Mouse (Mus musculus) adrenal gland, postnatal 25 days (tissue): ENCODE measurements at regions not wholly inside any gene's neighbourhood (a gene's known extent, or its start where the extent isn't known, plus 50 kb on each side); places are given as distances from the start of the nearest gene placed in this dataset.

Experiments
- DNase-seq: peaks from one replicate; pipeline ENCODE4 v3.0.0; 2021; ENCODE audit warnings: mixed read lengths

GRCm38 (mm10) chr2:173930606-173931177, 145.4 kb upstream of the Stx16 start:
- peak; percentile 29 for DNase-seq

- DNase-seq, result no peak
These were observed 140.4 kb upstream of the Stx16 start for GRCm38 (mm10) chr2:173935706-173936105.

GRCm38 (mm10) chr2:173937531-173938439, 138.3 kb upstream of the Stx16 start:
- DNase-seq, result no peak

DNA sequence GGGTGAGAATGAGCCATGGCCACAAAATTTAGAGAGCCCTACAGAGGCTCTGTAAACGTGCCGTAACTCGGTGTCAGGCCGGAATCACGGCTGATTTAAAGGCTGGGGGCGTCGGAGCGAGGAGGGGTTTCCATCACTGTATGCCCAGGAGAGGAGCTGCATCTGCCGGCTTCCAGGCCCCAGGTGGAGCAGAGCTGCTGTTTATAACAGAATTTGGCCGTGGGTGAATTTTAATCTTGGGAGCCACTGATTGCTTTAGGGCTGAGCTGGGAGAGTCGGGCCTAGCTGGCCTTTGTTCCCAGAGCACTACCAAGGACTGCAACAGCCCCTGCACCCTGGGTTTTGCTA, 137.7 kb upstream of the Stx16 start:
- no peak for DNase-seq

DNA sequence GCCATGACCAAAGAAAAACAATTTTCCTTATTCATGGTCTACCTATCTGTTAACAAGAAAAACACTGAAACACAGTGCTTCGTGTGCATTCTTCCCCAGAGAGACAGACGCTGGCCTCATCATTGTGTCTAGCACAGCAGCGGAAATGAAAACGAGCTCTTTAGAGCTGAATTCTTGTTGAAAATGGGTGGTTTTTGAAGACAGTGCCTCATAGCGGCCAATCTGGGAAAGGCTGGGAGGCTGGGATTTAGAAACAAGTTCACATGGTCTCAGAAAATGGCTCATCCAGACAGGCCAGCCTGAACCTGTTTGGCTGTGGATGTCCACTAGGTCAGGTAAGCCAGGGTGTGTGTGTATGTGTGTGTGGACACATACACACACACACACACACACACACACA, 130.7 kb upstream of the Stx16 start:
- no peak for DNase-seq

- DNase-seq, result no peak
These were observed 127.5 kb upstream of the Stx16 start for GRCm38 (mm10) chr2:173948586-173948985.

DNA sequence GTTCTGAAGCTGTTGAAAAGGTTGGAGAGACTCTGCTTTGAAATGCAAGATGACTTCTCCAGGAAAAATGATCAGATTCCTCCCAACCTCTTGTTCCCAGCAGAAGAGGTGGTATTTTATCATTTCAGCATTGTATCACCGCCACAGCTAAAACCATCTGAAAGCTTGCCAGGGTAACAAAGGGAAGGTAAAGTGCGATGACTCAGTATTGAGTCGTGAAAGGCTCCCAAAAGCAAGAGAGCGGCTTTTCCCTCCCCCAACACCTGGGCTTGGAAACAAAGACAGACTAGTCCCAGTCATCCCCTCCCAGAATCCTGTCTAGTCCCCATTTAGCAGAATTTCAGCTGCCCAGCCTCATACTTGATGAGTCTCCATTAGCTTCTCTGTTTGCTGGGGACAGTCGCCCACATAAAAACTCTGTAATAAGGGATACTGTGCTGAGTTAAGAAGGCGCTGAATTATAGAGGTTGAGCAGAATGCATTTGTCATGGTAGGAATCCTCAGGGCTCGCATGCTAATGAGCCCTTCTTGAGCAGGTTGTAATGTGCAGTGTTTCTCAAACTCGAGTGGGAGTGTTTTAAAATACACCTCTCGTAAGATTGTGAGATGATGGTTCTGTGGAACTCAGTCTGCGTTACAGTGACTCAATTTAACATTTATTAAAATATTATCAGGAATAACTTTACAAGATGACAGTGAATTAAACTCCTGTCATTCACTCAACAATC, 125.8 kb upstream of the Stx16 start:
- DNase-seq, result no peak

GRCm38 (mm10) chr2:173966111-173966510, 110.0 kb upstream of the Stx16 start:
- no peak for DNase-seq

DNA sequence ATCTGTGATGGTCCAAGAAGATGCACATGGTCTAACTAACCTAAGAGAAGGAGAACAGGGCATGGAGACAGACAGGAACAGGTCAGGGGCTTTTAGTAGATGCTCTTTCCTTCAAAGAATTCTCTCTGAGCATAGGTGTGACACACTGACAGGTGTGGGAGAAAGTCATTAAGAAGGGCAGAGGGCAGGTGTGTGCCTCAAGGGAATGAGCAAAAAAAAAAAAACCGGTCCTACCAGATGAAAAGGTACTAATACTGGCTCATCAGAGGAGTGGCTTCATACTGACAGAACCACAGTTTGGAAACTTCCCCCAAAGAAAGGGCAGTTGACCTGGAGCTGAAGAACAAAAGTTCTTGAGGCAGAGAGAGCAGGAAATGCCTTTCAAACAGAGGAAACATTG, 105.3 kb upstream of the Stx16 start:
- no peak for DNase-seq

- no peak for DNase-seq
These were observed 99.6 kb upstream of the Stx16 start for GRCm38 (mm10) chr2:173976314-173977053.

DNA sequence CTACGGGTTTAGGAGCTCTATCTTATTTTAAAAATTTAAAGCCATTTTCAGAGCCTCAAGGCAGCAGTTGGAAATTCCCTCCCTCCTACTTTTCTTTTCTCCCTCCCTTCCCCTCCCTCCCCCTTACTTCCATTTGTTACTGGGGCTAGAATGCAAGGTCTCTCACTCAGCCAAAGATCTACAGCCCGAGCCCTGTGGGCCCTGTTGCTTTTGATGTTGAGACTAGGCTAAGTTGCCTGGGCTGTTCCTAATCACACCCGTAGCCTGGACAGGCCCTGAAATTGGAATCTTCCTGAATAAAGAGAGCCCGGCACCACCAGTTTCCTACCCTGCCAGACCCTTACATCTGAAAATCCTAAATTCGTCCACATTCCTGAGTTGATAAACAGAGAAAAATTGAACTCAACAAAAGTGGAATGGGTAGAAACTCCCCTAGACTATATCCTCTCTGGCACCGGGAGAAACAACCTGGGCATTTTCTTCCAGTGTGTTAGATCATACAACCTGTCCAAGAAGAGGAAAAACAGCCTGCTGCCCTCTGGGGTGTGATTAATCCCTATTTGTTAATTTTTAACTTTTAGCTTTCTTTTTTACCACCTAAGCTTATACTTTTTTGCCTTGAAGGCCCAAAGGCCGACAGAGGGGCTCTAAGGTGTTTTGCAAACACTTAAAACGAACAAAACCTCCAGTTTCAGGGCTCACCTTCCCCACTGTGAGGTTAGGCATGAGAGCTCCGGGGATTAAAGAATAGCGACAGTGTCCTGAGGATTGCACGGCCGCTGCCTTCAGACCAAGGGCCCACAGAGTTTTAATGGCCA, 98.7 kb upstream of the Stx16 start:
- DNase-seq, result no peak

DNA sequence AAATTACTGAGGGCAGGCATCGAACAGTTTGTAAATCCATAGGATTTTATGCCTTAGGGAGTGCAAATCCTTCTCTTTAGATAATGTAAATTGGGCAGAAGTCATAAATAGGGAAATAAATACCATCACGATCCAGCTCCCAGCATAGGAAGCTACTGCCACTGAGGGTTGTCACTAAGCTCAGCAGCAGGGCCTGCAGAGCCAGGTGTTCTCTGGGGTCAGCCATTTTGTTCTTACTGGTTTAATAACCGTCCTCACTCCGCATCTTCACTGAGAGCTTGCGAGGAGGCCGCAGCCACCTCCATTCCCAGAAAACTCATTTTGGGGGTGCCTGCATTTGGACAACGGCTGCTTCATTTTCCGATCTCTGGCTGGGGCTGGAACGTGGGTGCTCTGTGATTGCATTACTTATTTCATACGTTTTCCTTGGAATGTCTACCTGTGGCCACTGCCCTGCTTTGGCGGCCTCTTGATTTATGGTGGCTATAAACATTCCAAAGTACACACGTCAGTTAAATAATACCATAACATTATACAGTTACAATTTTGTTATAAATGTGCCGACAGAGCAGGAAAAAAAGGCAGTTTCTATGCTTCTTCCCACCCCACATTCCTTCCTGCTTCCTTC, 97.9 kb upstream of the Stx16 start:
- DNase-seq, result no peak

- DNase-seq, result no peak
These were observed 95.1 kb upstream of the Stx16 start for GRCm38 (mm10) chr2:173981036-173981435.

DNA sequence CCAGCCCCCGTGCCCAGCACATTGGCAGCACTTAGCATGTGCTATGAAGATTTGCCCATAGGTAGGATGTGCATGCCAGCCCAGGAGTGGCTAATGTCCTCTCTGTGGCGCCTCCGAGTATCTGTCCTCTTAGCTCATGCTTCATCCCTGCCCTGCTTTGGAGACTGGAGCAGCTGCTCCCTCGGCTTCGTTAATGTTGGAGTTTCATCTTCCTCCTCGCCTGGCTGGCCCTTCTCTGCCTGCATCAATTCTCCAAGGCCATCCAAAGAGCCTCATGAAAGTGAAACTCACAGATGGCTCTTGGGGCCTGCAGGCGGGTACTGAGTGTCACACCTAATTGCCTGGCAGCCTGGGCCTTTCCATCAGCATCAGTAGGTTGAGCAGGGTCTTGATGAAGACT, 88.6 kb upstream of the Stx16 start:
- DNase-seq, result no peak

GRCm38 (mm10) chr2:173987921-173988320, 88.2 kb upstream of the Stx16 start:
- no peak for DNase-seq

DNA sequence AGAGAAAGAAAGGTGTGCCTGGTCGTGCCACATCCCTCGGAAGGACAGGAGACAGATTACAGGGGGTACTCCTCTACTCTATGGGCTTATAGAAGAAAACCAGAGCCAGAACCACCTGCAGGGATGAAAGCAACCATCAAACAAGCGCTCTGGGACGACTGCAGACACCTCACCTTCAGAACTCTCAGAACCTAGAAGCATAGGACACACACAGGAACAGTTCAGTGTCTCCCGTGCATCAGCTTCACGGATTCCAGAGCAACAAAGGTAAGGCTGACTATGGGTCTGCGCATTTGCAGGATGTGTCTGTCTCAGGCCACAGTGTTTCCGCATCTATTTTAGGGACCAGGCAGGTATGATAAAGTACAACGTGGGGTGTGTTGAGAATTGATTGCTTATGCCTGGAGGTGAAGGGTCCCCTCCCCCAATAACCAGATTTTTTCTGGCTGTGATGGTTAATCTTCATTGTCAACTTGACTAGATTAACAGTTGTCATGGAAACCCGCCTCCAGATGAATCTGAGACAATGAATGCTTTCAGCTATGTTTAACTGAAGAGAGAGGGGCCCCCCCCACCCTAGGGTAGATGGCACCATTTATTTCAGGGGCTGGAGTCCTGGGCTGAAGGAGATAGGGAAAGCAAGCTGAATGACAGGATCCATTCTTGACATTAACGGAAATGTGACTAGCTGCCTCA, 87.3 kb upstream of the Stx16 start:
- DNase-seq, result no peak

DNA sequence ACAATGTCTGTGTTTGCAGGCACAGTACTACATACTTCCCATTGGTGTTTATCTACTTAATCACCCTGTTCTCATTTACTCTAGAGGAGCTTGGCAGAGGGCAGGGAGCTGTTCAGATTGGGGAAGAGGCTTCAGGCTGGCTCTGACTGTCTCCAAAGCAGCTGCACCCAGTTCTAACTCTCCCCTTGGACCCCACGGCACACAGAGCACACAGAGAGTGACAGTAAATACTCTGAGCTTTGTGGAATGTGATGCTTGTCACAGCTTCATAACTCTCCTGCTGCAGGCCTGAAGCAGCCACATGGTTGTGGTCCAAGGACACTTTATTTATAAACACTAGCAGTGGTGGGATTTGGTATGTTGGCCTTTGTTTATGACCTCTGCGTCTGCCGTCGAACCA, 85.4 kb upstream of the Stx16 start:
- DNase-seq, result no peak

DNA sequence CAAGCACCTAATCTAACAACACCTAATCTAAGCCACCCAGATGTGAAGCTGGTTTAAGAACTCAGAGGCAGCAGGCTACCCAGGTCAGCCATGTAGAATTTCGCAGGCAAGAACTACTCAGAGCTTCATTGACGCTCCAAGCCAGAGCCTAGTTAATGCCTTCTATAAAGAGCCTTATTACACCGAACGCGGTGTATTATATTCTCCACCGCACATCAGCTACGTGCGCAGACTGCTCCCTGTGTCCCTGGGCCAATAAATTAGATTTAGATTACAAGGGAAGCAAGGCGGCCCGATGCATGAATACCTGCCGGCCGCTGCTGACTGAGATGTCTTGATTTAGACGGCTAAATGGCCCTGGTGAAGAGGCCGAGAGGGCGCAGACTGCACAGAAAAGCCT, 84.7 kb upstream of the Stx16 start:
- no peak for DNase-seq

DNA sequence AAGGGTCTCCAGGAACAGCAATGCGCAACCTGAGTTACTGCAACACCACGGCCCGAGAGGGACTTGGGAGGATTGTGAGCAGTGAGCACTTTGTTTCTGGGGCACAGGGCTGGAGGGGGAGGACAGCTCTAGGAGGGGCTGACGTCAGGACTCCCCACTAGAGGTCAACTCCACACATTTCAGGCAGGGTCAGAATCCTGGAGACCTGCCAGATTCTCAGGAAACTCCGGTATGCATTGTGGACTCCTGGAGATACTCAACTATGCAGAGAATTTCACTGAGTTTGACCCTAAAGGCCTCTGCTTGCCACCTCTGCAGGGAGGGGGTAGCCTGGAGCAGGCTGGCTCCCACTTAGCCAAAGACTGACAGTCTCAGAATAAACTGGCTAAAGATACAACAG, 84.1 kb upstream of the Stx16 start:
- DNase-seq, result no peak

DNA sequence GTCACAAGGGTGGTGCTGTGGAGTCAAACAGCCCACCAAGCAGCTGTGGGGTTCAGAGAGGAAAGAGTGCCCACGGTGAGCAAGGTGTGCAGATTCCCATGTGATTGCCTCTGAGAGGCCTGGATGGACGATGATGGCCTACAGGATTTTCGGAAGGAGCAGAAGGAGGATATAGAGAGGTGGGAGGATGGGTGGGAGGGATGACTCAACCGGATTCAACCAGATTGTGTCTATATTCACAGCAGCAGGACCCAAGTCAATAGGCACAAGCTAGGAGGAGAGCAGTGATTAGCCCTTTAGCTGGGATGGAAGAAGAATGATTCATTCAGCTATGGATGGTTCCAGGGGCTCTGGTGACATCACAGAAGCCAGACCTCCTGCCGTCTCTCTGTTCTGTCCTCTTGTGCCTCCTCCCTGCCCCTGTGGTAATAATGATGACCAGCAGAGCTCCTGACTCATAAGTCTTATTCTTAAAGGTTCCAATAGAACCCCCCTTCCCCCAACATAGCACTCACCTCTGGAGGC, 82.6 kb upstream of the Stx16 start:
- no peak for DNase-seq
